Mouse (Mus musculus) cortical plate, adult 2 months (tissue): Measurements from ENCODE around the gene Etnk2. TPM values are rescaled to one million over a fixed set of nuclear protein-coding genes. Genes with fewer than 3 reads are reported as not detected.

Experiments
- H3K27ac ChIP-seq: fragments of 200-500 bp; 2 replicates; pipeline ENCODE4 v1.5.1; 2012; ENCODE audit warnings: low read length, control low read depth, inconsistent platforms; ENCODE audit not compliant: insufficient read depth
- H3K4me1 ChIP-seq: fragments of 200-500 bp; 2 replicates; pipeline ENCODE4 v1.6.1; 2011; ENCODE audit warnings: low read length; ENCODE audit not compliant: control insufficient read depth, insufficient read depth
- H3K4me3 ChIP-seq: fragments of 200-500 bp; 2 replicates; pipeline ENCODE4 v1.5.1; 2011; ENCODE audit warnings: mild to moderate bottlenecking, low read length, control low read depth; ENCODE audit not compliant: insufficient read depth
- CTCF ChIP-seq: fragments of 200-500 bp; IDR thresholded peaks from 2 replicates; pipeline ENCODE4 v1.5.1; 2011; ENCODE audit warnings: mild to moderate bottlenecking, control low read depth, low read length; ENCODE audit not compliant: insufficient read depth; ENCODE audit errors: extremely low read depth
- POLR2A ChIP-seq: fragments of 200-500 bp; IDR thresholded peaks from 2 replicates; pipeline ENCODE4 v1.6.1; 2011; ENCODE audit warnings: mild to moderate bottlenecking, low read length, control low read depth; ENCODE audit not compliant: insufficient read depth; ENCODE audit errors: extremely low read depth
- polyA plus RNA-seq: library from polyadenylated mRNA; depleted of rRNA; stranded (reverse); fragments of >200 nt; gene quantifications from 2 replicates; pipeline ENCODE4 v1.2.3, GENCODE M21; 2012

Gene Etnk2
- polyA plus RNA-seq, 1 experiment: 14.6 TPM

DNA sequence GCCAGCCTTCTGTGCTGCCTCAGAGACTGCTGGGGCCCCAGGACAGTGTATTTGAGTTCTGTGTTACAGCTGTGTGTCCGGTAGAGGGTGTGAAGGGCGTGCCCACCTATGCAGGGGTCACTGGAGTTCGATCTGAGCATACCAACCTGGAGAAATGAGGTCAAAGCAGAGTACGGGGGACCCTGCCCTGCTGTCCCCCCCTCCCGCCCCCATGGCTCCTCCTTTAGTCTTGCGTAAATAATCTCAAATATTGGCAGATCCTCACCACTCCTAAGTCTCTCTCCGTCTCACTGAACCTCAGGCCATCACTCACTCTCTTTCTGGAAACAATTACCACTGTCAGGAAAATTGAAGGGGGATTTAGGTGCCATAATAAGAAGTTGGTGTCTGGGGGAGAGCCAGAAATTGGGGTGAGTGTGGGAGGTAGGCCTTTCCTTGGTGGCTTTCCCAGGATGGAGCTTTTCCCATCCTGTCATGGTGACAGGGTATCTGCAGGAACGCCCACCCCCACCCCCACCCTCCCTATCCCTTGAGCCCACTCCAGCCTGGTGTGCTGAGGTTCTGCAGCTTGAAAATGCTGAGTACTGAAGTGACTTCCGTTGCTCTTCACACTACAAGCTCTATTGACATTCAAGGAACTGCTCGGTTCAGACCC, 3.7 kb downstream of the Etnk2 start:
- H3K4me1 ChIP-seq: peaks cover 6% of the 10 kb centered on the region
- H3K4me3 ChIP-seq: no peak overlapping the region
- peak overlapping the region; percentile 11; the same call in 1 of the 2 replicates for H3K27ac ChIP-seq
- no peak for TF ChIP-seq POLR2A
- no peak for TF ChIP-seq CTCF

DNA sequence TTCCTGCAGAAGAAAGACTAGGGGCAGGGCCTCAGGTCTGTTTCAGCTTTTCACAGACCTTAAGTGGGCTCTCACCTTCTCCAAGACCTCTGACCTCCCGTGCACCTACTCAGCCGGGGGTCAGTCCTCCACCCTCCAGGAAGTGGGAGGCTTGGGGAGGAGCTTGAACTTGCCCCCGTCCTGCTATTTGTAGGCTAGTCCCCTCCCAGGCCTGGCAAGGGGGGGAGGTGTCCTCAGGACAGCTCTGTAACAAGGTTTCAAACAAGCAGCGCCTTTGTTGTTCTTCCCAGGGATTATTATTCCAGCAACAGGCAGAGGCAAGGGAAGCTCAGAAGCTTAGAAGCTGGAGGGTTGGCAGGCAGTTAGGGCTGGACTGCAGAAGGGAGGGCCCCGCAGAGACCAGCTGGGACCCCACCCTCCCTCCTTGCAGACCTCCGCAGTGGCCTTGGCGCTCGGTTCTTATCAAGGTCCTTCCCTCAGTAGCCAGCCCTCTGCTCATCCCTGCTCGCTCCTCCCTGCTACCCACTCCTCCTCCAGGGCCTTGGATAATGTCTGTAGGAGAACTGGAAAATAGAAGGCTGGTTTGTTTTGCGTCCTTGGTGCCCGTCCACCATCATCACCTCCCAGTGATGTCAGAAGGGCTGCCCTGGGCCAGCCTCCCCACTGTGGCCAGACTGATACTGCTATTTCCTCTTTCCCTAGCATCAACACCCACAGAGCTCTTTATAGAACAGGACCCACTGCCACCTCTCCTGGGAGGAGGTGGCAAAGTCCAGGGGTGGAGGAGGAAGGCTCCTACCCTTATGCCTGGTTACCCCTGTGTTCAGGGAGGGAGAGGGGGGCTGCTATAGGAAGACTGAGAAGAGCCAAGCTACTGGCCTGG, 4.5 kb downstream of the Etnk2 start:
- TF ChIP-seq POLR2A (no peak), CTCF (no peak)
- H3K4me3 ChIP-seq: no peak overlapping the region
- peak overlapping the region; percentile 11 for H3K27ac ChIP-seq
- peaks cover 6% of the 10 kb centered on the region for H3K4me1 ChIP-seq

DNA sequence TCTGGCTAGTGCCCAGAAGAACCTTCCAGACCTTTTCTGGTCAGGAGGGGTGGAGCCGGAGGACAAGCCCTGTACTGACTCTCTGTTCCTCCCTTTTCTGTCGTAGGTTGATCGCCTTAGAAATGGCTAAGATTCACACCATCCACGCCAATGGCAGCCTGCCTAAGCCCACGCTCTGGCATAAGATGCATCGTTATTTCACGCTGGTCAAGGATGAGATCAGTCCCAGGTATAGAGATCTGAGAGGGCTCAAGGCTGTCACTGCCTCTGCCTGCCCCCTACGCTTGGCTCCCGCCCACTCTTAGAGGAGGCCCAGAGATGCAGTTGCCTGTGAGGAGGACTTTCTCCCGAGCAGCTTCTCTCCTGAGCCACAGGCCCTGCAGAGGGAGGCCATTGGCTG, 5.3 kb downstream of the Etnk2 start:
- H3K27ac ChIP-seq: 0 out of 2 replicates have a peak overlapping the region, but pooled peaks have one; percentile 11
- no peak for TF ChIP-seq POLR2A
- TF ChIP-seq CTCF: no peak
- H3K4me1 ChIP-seq: peaks cover 6% of the 10 kb centered on the region
- H3K4me3 ChIP-seq: no peak overlapping the region

DNA sequence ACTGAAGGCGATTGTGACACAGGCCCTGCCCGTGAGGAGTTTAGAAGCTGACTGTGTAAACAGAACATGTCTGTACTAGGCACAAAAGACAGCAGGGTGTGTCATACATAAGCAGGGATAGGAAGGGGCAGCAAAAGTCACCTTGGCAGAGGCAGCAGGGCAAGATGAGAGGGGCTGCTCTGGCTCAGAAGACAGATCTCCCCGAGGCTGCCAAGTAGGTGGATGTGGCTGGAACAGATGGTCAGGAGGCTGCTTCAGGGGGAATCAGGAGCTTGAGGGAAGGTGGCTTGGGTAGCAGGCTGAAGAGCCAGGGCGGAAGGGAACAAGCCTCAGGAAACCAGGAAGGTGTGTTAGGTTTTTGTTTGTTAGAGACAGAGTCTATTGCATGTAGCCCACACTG, 7.0 kb downstream of the Etnk2 start:
- H3K27ac ChIP-seq: no peak overlapping the region
- H3K4me3 ChIP-seq: no peak overlapping the region
- peaks cover 6% of the 10 kb centered on the region for H3K4me1 ChIP-seq
- no peak for TF ChIP-seq CTCF
- no peak for TF ChIP-seq POLR2A

DNA sequence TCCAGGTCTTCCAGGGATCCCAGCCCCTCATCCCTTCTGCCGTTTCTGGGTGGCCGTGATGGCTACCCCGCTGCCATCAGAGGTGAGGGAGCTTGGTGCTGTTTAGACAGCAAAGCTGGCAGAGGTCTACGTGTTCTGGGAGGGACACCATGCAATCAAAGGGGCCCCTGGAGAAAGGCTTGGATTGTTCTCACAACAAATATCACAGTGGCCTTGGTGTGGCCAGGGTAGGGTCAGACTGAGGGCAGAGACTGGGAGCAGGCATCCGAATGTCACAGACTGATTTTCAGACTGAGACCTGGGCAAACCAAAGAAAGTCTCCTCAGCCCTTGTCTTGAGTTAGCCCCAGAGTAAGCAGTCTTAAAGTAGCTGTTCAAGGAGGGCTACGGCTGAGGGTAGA, 8.1 kb downstream of the Etnk2 start:
- H3K27ac ChIP-seq: no peak overlapping the region
- no peak overlapping the region for H3K4me3 ChIP-seq
- H3K4me1 ChIP-seq: peaks cover 6% of the 10 kb centered on the region
- TF ChIP-seq CTCF: no peak
- no peak for TF ChIP-seq POLR2A

DNA sequence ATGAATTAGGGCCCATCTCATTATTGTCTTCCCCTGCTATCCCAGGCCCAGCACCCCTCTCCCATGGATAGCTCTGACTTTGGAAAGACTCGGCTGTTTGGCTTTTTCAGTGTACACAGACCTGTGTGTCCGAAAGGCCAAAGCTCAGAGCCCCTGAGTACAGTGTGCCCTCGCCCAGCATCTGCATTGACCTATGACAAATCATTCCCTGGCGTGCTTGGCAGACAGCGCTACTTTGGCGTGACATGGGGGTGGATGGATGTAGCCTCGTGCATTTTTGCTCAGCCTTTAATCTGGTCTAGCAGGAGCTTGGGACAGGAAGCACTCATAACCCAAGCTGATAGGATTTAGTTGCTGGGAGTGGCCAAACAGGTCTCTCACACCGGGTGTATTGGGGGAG, 8.7 kb downstream of the Etnk2 start:
- no peak overlapping the region for H3K27ac ChIP-seq
- H3K4me3 ChIP-seq: no peak overlapping the region
- peaks cover 6% of the 10 kb centered on the region for H3K4me1 ChIP-seq
- no peak for TF ChIP-seq CTCF
- TF ChIP-seq POLR2A: no peak

- H3K27ac ChIP-seq: no peak overlapping the region
- no peak overlapping the region for H3K4me3 ChIP-seq
- TF ChIP-seq CTCF (no peak), POLR2A (no peak)
- H3K4me1 ChIP-seq: no peaks in the 10 kb centered on the region
Observed at GRCm38 (mm10) chr1:133375696-133376346, 12.4 kb downstream of the Etnk2 start.

- Histone ChIP-seq H3K4me3 (no peak overlapping the region), H3K27ac (no peak overlapping the region), H3K4me1 (no peaks in the 10 kb centered on the region)
- TF ChIP-seq POLR2A (no peak), CTCF (no peak)
Observed at GRCm38 (mm10) chr1:133377547-133377946, 14.2 kb downstream of the Etnk2 start.

DNA sequence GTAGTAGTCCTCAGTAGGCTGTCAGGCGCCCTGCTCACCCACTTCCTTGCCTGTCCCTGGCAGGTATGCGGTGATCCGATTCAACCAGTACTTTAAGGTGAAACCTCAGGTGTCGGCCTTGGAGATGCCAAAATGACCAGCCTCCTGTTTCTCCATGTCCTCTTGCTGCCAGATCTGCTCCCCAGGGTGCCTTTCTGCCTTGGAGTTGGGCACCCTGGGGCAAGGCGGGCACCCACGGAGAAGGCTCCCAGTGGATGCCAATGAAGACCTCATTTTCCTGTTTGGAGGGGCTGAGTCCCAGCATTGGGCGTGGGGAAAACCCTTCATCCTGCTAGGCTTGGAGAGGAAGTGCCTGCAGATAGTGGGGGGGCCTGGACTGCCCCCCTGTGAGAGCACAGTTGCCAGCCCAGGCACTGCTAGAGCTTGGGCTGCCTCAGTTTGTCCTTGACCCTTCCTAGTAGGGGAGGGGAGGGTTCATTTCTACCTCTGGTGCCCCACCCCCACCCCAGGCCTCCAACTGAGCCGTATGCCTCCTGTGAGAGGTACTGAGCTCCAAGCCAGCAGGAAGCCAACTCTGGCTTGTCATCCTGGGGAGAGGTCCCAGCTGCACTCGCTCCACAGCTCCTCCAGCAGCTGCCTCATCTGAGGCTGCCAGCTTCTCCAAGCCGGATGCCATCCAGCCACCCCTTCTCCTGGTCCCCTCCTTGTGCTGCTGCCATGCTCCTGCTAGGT, 16.0 kb downstream of the Etnk2 start:
- TF ChIP-seq POLR2A: no peak
- TF ChIP-seq CTCF: no peak
- no peak overlapping the region for H3K27ac ChIP-seq

More for the DNA sequence above, 16.0 kb downstream of the Etnk2 start:
- H3K4me3 ChIP-seq: no peak overlapping the region
- no peaks in the 10 kb centered on the region for H3K4me1 ChIP-seq
